Mouse (Mus musculus) ES-Bruce4 (cell line): ENCODE measurements around the gene Slc28a3.

Source experiments
- CTCF ChIP-seq: IDR thresholded peaks from one replicate; pipeline ENCODE4 v1.8.1; 2011; ENCODE audit warnings: low read depth, low read length
- EP300 ChIP-seq: IDR thresholded peaks from 2 replicates; pipeline ENCODE4 v1.6.1; 2011; ENCODE audit warnings: low read depth, low read length; ENCODE audit not compliant: insufficient read depth

- TF ChIP-seq EP300, result no peak
- TF ChIP-seq CTCF, result no peak
Measured at GRCm38 (mm10) chr13:58523011-58523760, 87.5 kb downstream of the Slc28a3 start.
